Mouse (Mus musculus): ENCODE data around the gene Svep1. TPM values are rescaled to one million over a fixed set of nuclear protein-coding genes. Genes with fewer than 3 reads are reported as not detected.

The Svep1 gene
- polyA plus RNA-seq, 1 experiment from 2014 or later: 0.31 TPM

- no peak overlapping the region for H3K9ac ChIP-seq (replicated peaks)
- ATAC-seq (replicated peaks): no peak
- no peaks in the 10 kb centered on the region for H3K9me3 ChIP-seq
- H3K27me3 ChIP-seq: no peaks in the 10 kb centered on the region
- H3K4me2 ChIP-seq (replicated peaks): no peak overlapping the region
- no peak overlapping the region for H3K27ac ChIP-seq (replicated peaks)
- H3K36me3 ChIP-seq: no peaks in the 10 kb centered on the region
- H3K4me1 ChIP-seq: no peaks in the 10 kb centered on the region
- 77% methylated on average over 4 of the region's 4 CpGs for WGBS
- no peak overlapping the region for H3K4me3 ChIP-seq
These were observed 9.4 kb downstream of the Svep1 start for GRCm38 (mm10) chr4:58197230-58197629.

GRCm38 (mm10) chr4:58196795-58197194, 9.9 kb downstream of the Svep1 start:
- H3K4me1 ChIP-seq: no peaks in the 10 kb centered on the region
- H3K4me2 ChIP-seq (replicated peaks): no peak overlapping the region
- H3K27me3 ChIP-seq: no peaks in the 10 kb centered on the region
- no peak for ATAC-seq (replicated peaks)
- no peak overlapping the region for H3K9ac ChIP-seq (replicated peaks)
- no peak overlapping the region for H3K27ac ChIP-seq (replicated peaks)
- no peaks in the 10 kb centered on the region for H3K9me3 ChIP-seq
- H3K4me3 ChIP-seq: no peak overlapping the region
- H3K36me3 ChIP-seq: no peaks in the 10 kb centered on the region
- WGBS: 75% methylated on average over 4 of the region's 4 CpGs

GRCm38 (mm10) chr4:58195936-58196335, 10.7 kb downstream of the Svep1 start:
- Histone ChIP-seq H3K9ac (replicated peaks) (no peak overlapping the region), H3K4me2 (replicated peaks) (no peak overlapping the region), H3K4me1 (no peaks in the 10 kb centered on the region), H3K27ac (replicated peaks) (no peak overlapping the region), H3K9me3 (no peaks in the 10 kb centered on the region), H3K4me3 (no peak overlapping the region), H3K27me3 (no peaks in the 10 kb centered on the region), H3K36me3 (no peaks in the 10 kb centered on the region)
- WGBS: 93% methylated on average over 2 of the region's 2 CpGs
- ATAC-seq (replicated peaks): no peak

GRCm38 (mm10) chr4:58189281-58189680, 17.4 kb downstream of the Svep1 start:
- Histone ChIP-seq H3K9me3 (no peaks in the 10 kb centered on the region), H3K9ac (replicated peaks) (no peak overlapping the region), H3K4me2 (replicated peaks) (no peak overlapping the region), H3K36me3 (no peaks in the 10 kb centered on the region), H3K27me3 (no peaks in the 10 kb centered on the region), H3K27ac (replicated peaks) (no peak overlapping the region), H3K4me3 (no peak overlapping the region), H3K4me1 (no peaks in the 10 kb centered on the region)
- ATAC-seq (replicated peaks): no peak
- WGBS: 92% methylated on average over 5 of the region's 5 CpGs

DNA sequence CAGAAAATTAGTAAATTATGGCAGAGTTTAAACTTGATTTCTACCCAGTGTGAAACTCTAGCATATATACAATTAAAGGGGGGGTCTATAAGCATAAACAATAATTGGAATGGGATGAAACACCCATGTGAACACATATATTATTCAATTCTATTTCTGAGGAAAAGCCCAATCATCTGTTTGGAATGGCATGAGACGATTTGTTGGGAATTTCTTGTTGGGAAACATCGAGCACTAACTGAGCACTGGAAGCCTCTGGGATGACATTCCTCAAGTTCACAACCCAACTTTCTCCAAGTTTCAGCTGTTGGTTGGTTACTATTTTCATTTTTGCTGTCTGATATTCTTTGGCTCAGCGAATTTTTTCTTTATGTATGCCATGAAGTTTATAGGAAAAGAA, 21.3 kb downstream of the Svep1 start:
- Histone ChIP-seq H3K9me3 (no peaks in the 10 kb centered on the region), H3K4me3 (no peak overlapping the region), H3K4me1 (no peaks in the 10 kb centered on the region), H3K27me3 (no peaks in the 10 kb centered on the region), H3K27ac (replicated peaks) (no peak overlapping the region), H3K9ac (replicated peaks) (no peak overlapping the region), H3K4me2 (replicated peaks) (no peak overlapping the region), H3K36me3 (no peaks in the 10 kb centered on the region)
- WGBS: 81% methylated on average over 3 of the region's 3 CpGs
- no peak for ATAC-seq (replicated peaks)

- ATAC-seq (replicated peaks): no peak
- Histone ChIP-seq H3K4me3 (no peak overlapping the region), H3K4me1 (no peaks in the 10 kb centered on the region), H3K27me3 (no peaks in the 10 kb centered on the region), H3K9ac (replicated peaks) (no peak overlapping the region), H3K27ac (replicated peaks) (no peak overlapping the region), H3K9me3 (no peaks in the 10 kb centered on the region), H3K36me3 (no peaks in the 10 kb centered on the region), H3K4me2 (replicated peaks) (no peak overlapping the region)
- 83% methylated on average over 5 of the region's 5 CpGs for WGBS
These were observed 21.8 kb downstream of the Svep1 start for GRCm38 (mm10) chr4:58184681-58185341.

DNA sequence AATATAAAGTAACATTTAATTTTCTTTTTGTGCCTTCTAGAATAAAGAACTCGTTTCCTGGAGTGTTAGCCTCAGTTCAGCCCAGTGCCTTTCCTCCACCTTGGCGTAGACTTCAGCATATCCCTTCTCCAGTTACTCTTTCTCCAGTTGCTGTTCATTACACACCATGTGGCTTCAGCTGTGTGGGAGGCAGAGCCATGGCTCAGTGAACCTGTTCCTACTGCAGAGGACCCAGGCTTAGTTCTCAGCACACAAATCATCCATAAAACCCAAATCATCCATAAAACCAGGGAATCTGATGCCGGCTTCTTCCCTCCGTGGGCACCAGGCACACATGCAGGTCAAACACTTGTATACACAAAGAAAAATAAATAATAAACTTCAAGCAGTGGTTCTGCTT, 22.8 kb downstream of the Svep1 start:
- Histone ChIP-seq H3K27me3 (no peaks in the 10 kb centered on the region), H3K36me3 (no peaks in the 10 kb centered on the region), H3K27ac (replicated peaks) (no peak overlapping the region), H3K4me1 (no peaks in the 10 kb centered on the region), H3K9me3 (no peaks in the 10 kb centered on the region), H3K9ac (replicated peaks) (no peak overlapping the region), H3K4me2 (replicated peaks) (no peak overlapping the region), H3K4me3 (no peak overlapping the region)
- no peak for ATAC-seq (replicated peaks)
- 93% methylated on average over 4 of the region's 4 CpGs for WGBS

GRCm38 (mm10) chr4:58178489-58178888, 28.2 kb downstream of the Svep1 start:
- no peak for ATAC-seq (replicated peaks)
- Histone ChIP-seq H3K27me3 (no peaks in the 10 kb centered on the region), H3K9me3 (no peaks in the 10 kb centered on the region), H3K4me2 (replicated peaks) (no peak overlapping the region), H3K4me3 (no peak overlapping the region), H3K27ac (replicated peaks) (no peak overlapping the region), H3K9ac (replicated peaks) (no peak overlapping the region), H3K4me1 (no peaks in the 10 kb centered on the region), H3K36me3 (no peaks in the 10 kb centered on the region)
- WGBS: 91% methylated on average over 6 of the region's 6 CpGs

GRCm38 (mm10) chr4:58177256-58177655, 29.4 kb downstream of the Svep1 start:
- Histone ChIP-seq H3K27me3 (no peaks in the 10 kb centered on the region), H3K9ac (replicated peaks) (no peak overlapping the region), H3K4me1 (no peaks in the 10 kb centered on the region), H3K4me3 (no peak overlapping the region), H3K9me3 (no peaks in the 10 kb centered on the region), H3K36me3 (no peaks in the 10 kb centered on the region), H3K27ac (replicated peaks) (no peak overlapping the region), H3K4me2 (replicated peaks) (no peak overlapping the region)
- no peak for ATAC-seq (replicated peaks)
- 91% methylated on average over 15 of the region's 15 CpGs for whole genome bisulfite sequencing

- no peaks in the 10 kb centered on the region for H3K4me1 ChIP-seq
- 57% methylated on average over 4 of the region's 4 CpGs for WGBS
- H3K9me3 ChIP-seq: no peaks in the 10 kb centered on the region
- H3K36me3 ChIP-seq: no peaks in the 10 kb centered on the region
- no peaks in the 10 kb centered on the region for H3K27me3 ChIP-seq
- no peak overlapping the region for H3K4me2 ChIP-seq (replicated peaks)
- no peak overlapping the region for H3K4me3 ChIP-seq
- no peak for ATAC-seq (replicated peaks)
- no peak overlapping the region for H3K9ac ChIP-seq (replicated peaks)
- no peak overlapping the region for H3K27ac ChIP-seq (replicated peaks)
These were observed 32.1 kb downstream of the Svep1 start for GRCm38 (mm10) chr4:58174435-58174987.

DNA sequence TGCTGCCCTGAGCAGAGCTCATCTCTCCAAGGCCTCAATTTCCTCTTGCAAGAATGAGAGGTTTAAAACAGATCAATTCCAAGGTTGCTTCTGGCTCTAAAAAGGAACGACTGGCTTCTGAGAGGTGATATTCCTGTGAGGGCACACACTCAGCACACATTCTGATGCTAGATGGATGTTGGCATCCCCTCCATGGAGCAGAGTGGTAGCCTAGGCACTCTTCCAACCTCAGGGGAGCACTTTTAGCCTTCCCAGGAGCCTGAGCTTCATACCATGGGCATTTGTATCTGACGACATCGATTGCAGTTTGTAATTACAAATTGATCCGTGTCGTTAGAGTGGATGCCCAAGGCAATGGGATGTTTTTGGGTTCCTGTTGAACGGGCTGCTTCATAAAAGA, 33.3 kb downstream of the Svep1 start:
- Histone ChIP-seq H3K27me3 (no peaks in the 10 kb centered on the region), H3K4me2 (replicated peaks) (no peak overlapping the region), H3K9me3 (no peaks in the 10 kb centered on the region), H3K4me3 (no peak overlapping the region), H3K9ac (replicated peaks) (no peak overlapping the region), H3K27ac (replicated peaks) (no peak overlapping the region), H3K36me3 (no peaks in the 10 kb centered on the region), H3K4me1 (no peaks in the 10 kb centered on the region)
- 75% methylated on average over 6 of the region's 6 CpGs for WGBS
- no peak for ATAC-seq (replicated peaks)

DNA sequence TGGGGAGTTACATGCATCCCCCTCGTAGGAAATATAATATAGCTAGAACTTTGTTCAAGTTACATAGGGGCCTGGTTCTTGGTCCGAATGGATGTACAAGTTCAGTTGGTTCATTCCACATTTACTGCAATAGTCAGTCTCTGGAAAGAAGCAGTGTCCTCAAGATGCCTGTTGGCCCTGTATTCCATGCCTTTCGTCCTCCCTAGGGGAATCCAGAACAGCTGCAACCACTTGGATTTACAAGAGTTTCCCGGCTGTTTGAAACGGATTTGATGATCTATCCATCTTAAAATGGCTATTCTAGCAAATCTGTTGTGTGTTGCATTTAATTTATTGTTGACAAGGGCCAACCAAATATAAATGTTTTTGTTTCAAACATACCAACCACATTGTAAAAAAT, 36.2 kb downstream of the Svep1 start:
- no peak for ATAC-seq (replicated peaks)
- 86% methylated on average over 5 of the region's 5 CpGs for WGBS

GRCm38 (mm10) chr4:58169918-58170317, 36.7 kb downstream of the Svep1 start:
- ATAC-seq (replicated peaks): no peak
- H3K27me3 ChIP-seq: no peaks in the 10 kb centered on the region

More for the DNA sequence above, 36.2 kb downstream of the Svep1 start:
- no peaks in the 10 kb centered on the region for H3K36me3 ChIP-seq
- H3K4me3 ChIP-seq: no peak overlapping the region
- no peak overlapping the region for H3K4me2 ChIP-seq (replicated peaks)
- H3K27ac ChIP-seq (replicated peaks): no peak overlapping the region
- H3K9ac ChIP-seq (replicated peaks): no peak overlapping the region
- H3K9me3 ChIP-seq: no peaks in the 10 kb centered on the region
- no peaks in the 10 kb centered on the region for H3K27me3 ChIP-seq
- no peaks in the 10 kb centered on the region for H3K4me1 ChIP-seq

More at GRCm38 (mm10) chr4:58169918-58170317, 36.7 kb downstream of the Svep1 start:
- H3K36me3 ChIP-seq: no peaks in the 10 kb centered on the region
- no peaks in the 10 kb centered on the region for H3K4me1 ChIP-seq
- no peak overlapping the region for H3K4me3 ChIP-seq
- no peak overlapping the region for H3K9ac ChIP-seq (replicated peaks)
- H3K9me3 ChIP-seq: no peaks in the 10 kb centered on the region
- WGBS: 90% methylated on average over 2 of the region's 2 CpGs
- no peak overlapping the region for H3K27ac ChIP-seq (replicated peaks)
- H3K4me2 ChIP-seq (replicated peaks): no peak overlapping the region

All from forebrain, embryonic 15.5 days (tissue).